Mouse (Mus musculus) kidney, adult 8-10 months (tissue): Measurements from ENCODE around the gene Cdc6.
A peak's percentile ranks its signal among the peaks of the same experiment; 100 is the strongest.

Experiments
- DNase-seq, 2 experiments: peaks; one replicate each; pipeline ENCODE4 v3.0.0; 2022

Gene Cdc6

GRCm38 (mm10) chr11:98945605-98945977 lies 38.0 kb downstream of the Cdc6 start:
- peak; percentile 95 to 96 for DNase-seq

GRCm38 (mm10) chr11:98947969-98948569 lies 40.5 kb downstream of the Cdc6 start:
- no peak for DNase-seq

- DNase-seq = no peak
Measured at GRCm38 (mm10) chr11:98949242-98949957, 41.8 kb downstream of the Cdc6 start.

GRCm38 (mm10) chr11:98949958-98950460 lies 42.4 kb downstream of the Cdc6 start:
- peak; percentile 75 to 82 for DNase-seq

GRCm38 (mm10) chr11:98950484-98950883 lies 42.9 kb downstream of the Cdc6 start:
- DNase-seq = no peak

- DNase-seq = peak; percentile 94 to 98
Measured at GRCm38 (mm10) chr11:98951026-98951906, 43.7 kb downstream of the Cdc6 start.

GRCm38 (mm10) chr11:98952111-98952510 lies 44.5 kb downstream of the Cdc6 start:
- no peak for DNase-seq

- no peak for DNase-seq
Measured at GRCm38 (mm10) chr11:98952736-98953135, 45.1 kb downstream of the Cdc6 start.

- no peak for DNase-seq
Measured at GRCm38 (mm10) chr11:98953361-98953760, 45.8 kb downstream of the Cdc6 start.

GRCm38 (mm10) chr11:98953835-98954320 lies 46.3 kb downstream of the Cdc6 start:
- DNase-seq = no peak

- DNase-seq = peak; percentile 66 to 73
Measured at GRCm38 (mm10) chr11:98954373-98954772, 46.8 kb downstream of the Cdc6 start.

GRCm38 (mm10) chr11:98954801-98955706 lies 47.5 kb downstream of the Cdc6 start:
- DNase-seq = no peak

- DNase-seq = no peak
Measured at GRCm38 (mm10) chr11:98955707-98956235, 48.2 kb downstream of the Cdc6 start.

GRCm38 (mm10) chr11:98956340-98956739 lies 48.7 kb downstream of the Cdc6 start:
- no peak for DNase-seq

- peak; percentile 82 to 85 for DNase-seq
Measured at GRCm38 (mm10) chr11:98959437-98960312, 52.1 kb downstream of the Cdc6 start.

GRCm38 (mm10) chr11:98960313-98960906 lies 52.8 kb downstream of the Cdc6 start:
- DNase-seq = peak in 1 of 2 experiments; percentile 60

- no peak for DNase-seq
Measured at GRCm38 (mm10) chr11:98961051-98961592, 53.5 kb downstream of the Cdc6 start.

- no peak for DNase-seq
Measured at GRCm38 (mm10) chr11:98961766-98962165, 54.2 kb downstream of the Cdc6 start.

- DNase-seq = no peak
Measured at GRCm38 (mm10) chr11:98962421-98963095, 55.0 kb downstream of the Cdc6 start.
